Mouse (Mus musculus): ENCODE data around the gene Prickle1. TPM values are rescaled to one million over a fixed set of nuclear protein-coding genes. Genes with fewer than 3 reads are reported as not detected.

The Prickle1 gene
- polyA plus RNA-seq, 1 experiment from 2014 or later = 18.1 TPM

DNA sequence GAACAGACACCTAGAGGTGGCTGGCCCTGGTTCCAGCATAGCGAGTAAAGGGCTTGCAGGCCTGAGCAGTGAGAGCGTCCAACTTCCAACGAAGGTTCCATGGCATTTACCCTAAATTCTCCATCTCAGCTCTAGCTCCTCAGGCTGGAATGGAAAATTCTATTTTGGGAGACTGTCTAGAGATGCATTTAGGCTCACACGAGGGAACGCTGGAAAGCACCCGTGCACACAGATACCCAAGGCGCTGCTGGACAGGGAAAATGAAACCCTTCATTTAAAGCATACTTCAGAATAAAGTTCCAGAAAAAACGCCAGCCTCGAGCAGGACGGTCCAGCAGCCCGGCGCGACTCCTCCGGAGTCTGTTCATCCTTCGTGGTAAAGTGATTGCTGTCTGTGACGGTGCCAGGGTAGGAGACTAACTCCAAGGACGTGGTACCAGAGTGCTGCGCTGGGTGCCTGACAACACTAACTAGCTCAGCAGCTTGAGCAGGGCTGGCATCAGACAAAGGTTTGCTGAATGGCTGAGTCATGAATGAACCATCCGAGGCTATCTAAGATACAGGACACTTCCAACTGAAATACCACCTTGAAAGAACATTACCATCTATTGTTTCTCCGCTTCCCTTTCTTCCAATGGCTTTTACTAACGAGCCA lies 57.0 kb downstream of the Prickle1 start:
- ATAC-seq = no peak
- H3K36me3 ChIP-seq (ENCODE audit: control insufficient read depth, insufficient read depth, low read length) = no peaks in the 10 kb centered on the region
- 86% methylated on average over 21 of the region's 21 CpGs for WGBS
- H3K9ac ChIP-seq (ENCODE audit: low read depth, low read length) = no peak overlapping the region
- no peaks in the 10 kb centered on the region for H3K9me3 ChIP-seq (ENCODE audit: control insufficient read depth, low read length)
- H3K27me3 ChIP-seq (replicated peaks; ENCODE audit: control insufficient read depth, insufficient read depth, low read length) = no peaks in the 10 kb centered on the region
- no peak overlapping the region for H3K27ac ChIP-seq (ENCODE audit: low read length)
- peaks cover 11% of the 10 kb centered on the region for H3K4me1 ChIP-seq (ENCODE audit: control insufficient read depth, insufficient read depth, low read length)
- H3K4me2 ChIP-seq (ENCODE audit: low read depth, low read length) = no peak overlapping the region
- H3K4me3 ChIP-seq (ENCODE audit: low read length) = no peak overlapping the region

DNA sequence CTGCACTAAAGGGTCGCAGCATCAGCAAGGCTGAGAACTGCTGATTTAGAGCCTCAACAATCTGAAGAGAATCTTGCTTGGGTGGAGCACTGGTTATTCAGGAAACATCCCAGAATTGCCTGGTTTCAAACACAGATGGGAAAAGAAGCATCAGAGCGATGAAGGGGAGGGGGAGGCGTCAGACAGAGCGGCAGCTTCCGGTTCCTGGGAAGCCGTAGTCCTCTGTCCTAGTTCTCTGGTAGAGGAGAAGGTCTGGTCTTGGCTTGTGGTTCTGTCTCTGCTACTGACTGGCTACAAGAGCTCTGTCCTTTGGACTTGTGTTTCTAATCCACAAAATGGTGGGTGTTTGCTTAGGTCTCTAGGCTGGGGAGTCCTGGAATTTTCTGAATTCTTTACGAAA lies 57.9 kb downstream of the Prickle1 start:
- Histone ChIP-seq H3K9me3 (ENCODE audit: control insufficient read depth, low read length) (no peaks in the 10 kb centered on the region), H3K27me3 (replicated peaks; ENCODE audit: control insufficient read depth, insufficient read depth, low read length) (no peaks in the 10 kb centered on the region), H3K4me2 (ENCODE audit: low read depth, low read length) (no peak overlapping the region), H3K4me1 (ENCODE audit: control insufficient read depth, insufficient read depth, low read length) (peaks cover 11% of the 10 kb centered on the region), H3K27ac (ENCODE audit: low read length) (no peak overlapping the region), H3K4me3 (ENCODE audit: low read length) (no peak overlapping the region), H3K36me3 (ENCODE audit: control insufficient read depth, insufficient read depth, low read length) (no peaks in the 10 kb centered on the region), H3K9ac (ENCODE audit: low read depth, low read length) (no peak overlapping the region)
- WGBS = 74% methylated on average over 7 of the region's 7 CpGs
- no peak for ATAC-seq

DNA sequence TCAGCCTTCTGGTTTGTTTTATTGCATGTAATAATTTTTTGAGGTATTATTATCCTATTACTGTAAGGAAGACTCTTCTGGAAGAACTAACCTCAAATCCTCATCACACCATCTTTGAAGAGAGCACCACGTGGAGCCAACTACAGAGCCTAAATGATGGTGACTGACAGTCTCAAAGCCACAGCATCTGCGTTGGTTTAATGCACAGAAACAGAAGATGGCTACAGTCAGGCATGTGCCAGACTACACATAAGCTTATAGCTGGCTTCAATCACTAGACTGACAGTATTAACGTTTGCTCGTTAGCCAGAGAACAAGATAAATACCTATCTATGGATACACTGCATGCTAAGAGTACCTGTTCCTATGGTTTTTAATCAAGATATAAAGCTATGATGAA lies 59.5 kb downstream of the Prickle1 start:
- no peak overlapping the region for H3K4me2 ChIP-seq (ENCODE audit: low read depth, low read length)
- no peak overlapping the region for H3K27ac ChIP-seq (ENCODE audit: low read length)
- H3K9ac ChIP-seq (ENCODE audit: low read depth, low read length) = no peak overlapping the region
- 68% methylated on average over 4 of the region's 4 CpGs for WGBS
- H3K4me1 ChIP-seq (ENCODE audit: control insufficient read depth, insufficient read depth, low read length) = peaks cover 16% of the 10 kb centered on the region
- H3K4me3 ChIP-seq (ENCODE audit: low read length) = no peak overlapping the region
- H3K9me3 ChIP-seq (ENCODE audit: control insufficient read depth, low read length) = no peaks in the 10 kb centered on the region
- no peak for ATAC-seq
- H3K27me3 ChIP-seq (replicated peaks; ENCODE audit: control insufficient read depth, insufficient read depth, low read length) = no peaks in the 10 kb centered on the region
- no peaks in the 10 kb centered on the region for H3K36me3 ChIP-seq (ENCODE audit: control insufficient read depth, insufficient read depth, low read length)

DNA sequence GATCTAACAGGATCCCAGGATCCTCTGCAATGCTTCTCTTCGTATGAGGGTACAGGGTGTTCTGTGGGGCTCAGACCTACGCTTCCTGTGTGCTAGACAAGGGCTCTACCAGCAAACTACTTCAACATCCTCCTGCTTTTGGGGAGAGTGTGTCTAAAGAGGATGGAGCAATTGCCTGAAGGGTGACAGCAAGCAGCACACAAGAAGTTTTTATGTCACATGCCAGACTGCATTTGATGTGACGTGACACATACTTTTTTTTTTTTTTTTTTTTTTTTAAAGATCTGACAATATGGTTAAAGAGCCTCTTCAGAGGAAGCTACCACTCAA lies 65.0 kb downstream of the Prickle1 start:
- Histone ChIP-seq H3K4me3 (ENCODE audit: low read length) (no peak overlapping the region), H3K9me3 (ENCODE audit: control insufficient read depth, low read length) (no peaks in the 10 kb centered on the region), H3K4me1 (ENCODE audit: control insufficient read depth, insufficient read depth, low read length) (peaks cover 19% of the 10 kb centered on the region), H3K9ac (ENCODE audit: low read depth, low read length) (no peak overlapping the region), H3K36me3 (ENCODE audit: control insufficient read depth, insufficient read depth, low read length) (no peaks in the 10 kb centered on the region), H3K4me2 (ENCODE audit: low read depth, low read length) (no peak overlapping the region), H3K27me3 (replicated peaks; ENCODE audit: control insufficient read depth, insufficient read depth, low read length) (no peaks in the 10 kb centered on the region), H3K27ac (ENCODE audit: low read length) (peak overlapping the region; percentile 59)
- 55% methylated on average over 3 of the region's 3 CpGs for WGBS
- no peak for ATAC-seq

DNA sequence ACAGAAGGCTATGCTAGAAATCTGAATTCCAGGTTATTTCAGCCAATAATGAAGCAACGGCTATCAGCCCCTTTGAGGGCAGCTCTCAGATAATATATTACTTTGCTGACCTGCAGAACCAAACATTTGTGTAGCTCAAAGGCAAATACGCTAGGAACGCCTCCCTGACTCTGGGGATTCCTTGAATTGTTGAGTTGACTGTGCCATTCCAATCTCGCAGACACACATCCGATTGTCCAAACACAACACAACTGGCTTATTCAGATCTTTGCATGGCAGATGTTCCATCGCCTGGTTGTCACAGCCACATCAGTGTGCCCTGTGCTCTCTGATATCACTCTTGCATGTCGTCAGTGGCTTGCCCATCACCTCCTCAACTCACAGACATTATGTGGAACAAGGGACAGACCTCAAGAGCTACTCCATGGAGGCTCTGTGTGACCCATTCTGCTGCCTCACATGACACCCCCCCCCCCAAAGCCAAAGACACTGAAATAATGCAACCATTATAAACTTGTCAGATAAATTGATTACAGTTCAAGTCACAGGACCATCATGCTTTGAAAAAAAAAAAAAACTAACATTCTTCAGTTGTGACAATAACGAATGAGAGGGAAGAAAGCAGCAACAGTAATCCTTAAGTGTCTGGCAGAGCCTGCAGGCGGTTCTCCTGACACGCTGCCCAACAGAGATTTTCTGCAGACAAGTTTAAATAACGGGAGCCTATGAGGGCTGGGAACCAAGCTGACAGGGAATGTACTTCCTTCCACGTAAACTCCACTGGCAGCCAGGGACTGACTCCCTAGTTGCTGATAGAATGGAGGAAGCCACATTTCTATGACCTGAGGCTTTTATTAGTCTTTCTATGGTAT lies 65.6 kb downstream of the Prickle1 start:
- Histone ChIP-seq H3K9me3 (ENCODE audit: control insufficient read depth, low read length) (no peaks in the 10 kb centered on the region), H3K4me1 (ENCODE audit: control insufficient read depth, insufficient read depth, low read length) (peaks cover 19% of the 10 kb centered on the region), H3K4me3 (ENCODE audit: low read length) (no peak overlapping the region), H3K4me2 (ENCODE audit: low read depth, low read length) (no peak overlapping the region), H3K9ac (ENCODE audit: low read depth, low read length) (no peak overlapping the region), H3K27ac (ENCODE audit: low read length) (peak overlapping the region; percentile 59), H3K36me3 (ENCODE audit: control insufficient read depth, insufficient read depth, low read length) (no peaks in the 10 kb centered on the region), H3K27me3 (replicated peaks; ENCODE audit: control insufficient read depth, insufficient read depth, low read length) (no peaks in the 10 kb centered on the region)
- 24% methylated on average over 12 of the region's 12 CpGs for WGBS
- ATAC-seq = no peak

DNA sequence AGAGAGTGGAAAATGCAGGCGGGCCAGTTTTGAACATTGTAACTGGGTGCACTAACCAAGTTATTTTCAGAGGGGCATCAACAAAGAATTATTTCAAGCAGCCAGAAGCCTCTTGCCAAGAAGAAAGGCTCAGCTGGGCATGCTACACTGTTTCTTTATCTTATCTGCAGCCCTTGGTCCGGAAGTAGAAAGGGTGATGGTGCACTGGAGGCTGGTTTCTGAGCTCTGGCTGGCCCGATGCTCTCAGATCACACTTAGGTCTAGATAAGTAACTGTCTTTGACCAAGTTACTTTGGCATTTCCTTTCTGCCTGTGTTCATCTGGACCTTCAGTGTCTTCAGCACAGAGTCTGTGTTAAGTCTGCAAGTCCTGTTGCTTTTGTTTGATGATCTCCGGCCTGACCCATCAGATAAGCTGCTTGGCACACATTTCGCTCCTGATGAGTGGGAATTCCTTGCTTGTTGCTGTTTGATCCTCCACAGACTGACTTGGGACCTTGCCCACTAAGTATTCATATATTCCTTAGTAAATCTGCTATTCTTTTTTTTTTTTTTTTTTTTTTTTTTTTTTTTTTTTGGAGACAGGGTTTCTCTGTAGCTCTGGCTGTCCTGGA lies 70.3 kb downstream of the Prickle1 start:
- 64% methylated on average over 5 of the region's 5 CpGs for WGBS
- no peak overlapping the region for H3K4me2 ChIP-seq (ENCODE audit: low read depth, low read length)
- no peaks in the 10 kb centered on the region for H3K27me3 ChIP-seq (replicated peaks; ENCODE audit: control insufficient read depth, insufficient read depth, low read length)
- H3K36me3 ChIP-seq (ENCODE audit: control insufficient read depth, insufficient read depth, low read length) = no peaks in the 10 kb centered on the region
- no peak overlapping the region for H3K4me3 ChIP-seq (ENCODE audit: low read length)
- no peaks in the 10 kb centered on the region for H3K9me3 ChIP-seq (ENCODE audit: control insufficient read depth, low read length)
- H3K9ac ChIP-seq (ENCODE audit: low read depth, low read length) = no peak overlapping the region
- ATAC-seq = no peak
- no peak overlapping the region for H3K27ac ChIP-seq (ENCODE audit: low read length)
- peaks cover 13% of the 10 kb centered on the region for H3K4me1 ChIP-seq (ENCODE audit: control insufficient read depth, insufficient read depth, low read length)

DNA sequence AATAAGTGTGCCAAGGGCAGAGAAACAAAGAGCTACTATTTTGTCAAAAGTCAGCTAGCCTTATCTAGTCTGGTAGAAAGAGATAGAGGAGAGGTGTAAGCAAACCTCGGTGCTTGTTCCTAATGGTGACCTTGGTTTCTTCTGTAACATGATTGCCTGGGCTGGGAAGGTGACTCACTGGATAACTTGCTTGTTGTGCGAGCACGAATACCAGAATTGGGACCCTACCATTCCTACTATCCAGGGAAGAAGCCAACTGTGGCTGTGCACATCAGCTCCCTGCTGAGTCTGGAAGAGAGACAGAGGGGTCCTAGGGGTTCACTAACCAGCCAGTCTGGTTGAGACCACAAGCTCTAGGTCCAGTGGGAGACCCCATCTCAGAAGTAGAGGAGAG lies 73.9 kb downstream of the Prickle1 start:
- H3K27ac ChIP-seq (ENCODE audit: low read length) = no peak overlapping the region
- H3K9me3 ChIP-seq (ENCODE audit: control insufficient read depth, low read length) = no peaks in the 10 kb centered on the region
- no peak overlapping the region for H3K4me2 ChIP-seq (ENCODE audit: low read depth, low read length)
- H3K4me3 ChIP-seq (ENCODE audit: low read length) = no peak overlapping the region
- H3K36me3 ChIP-seq (ENCODE audit: control insufficient read depth, insufficient read depth, low read length) = no peaks in the 10 kb centered on the region
- H3K4me1 ChIP-seq (ENCODE audit: control insufficient read depth, insufficient read depth, low read length) = peaks cover 20% of the 10 kb centered on the region
- no peak for ATAC-seq
- no peaks in the 10 kb centered on the region for H3K27me3 ChIP-seq (replicated peaks; ENCODE audit: control insufficient read depth, insufficient read depth, low read length)
- no peak overlapping the region for H3K9ac ChIP-seq (ENCODE audit: low read depth, low read length)
- 40% methylated on average over 3 of the region's 3 CpGs for WGBS

DNA sequence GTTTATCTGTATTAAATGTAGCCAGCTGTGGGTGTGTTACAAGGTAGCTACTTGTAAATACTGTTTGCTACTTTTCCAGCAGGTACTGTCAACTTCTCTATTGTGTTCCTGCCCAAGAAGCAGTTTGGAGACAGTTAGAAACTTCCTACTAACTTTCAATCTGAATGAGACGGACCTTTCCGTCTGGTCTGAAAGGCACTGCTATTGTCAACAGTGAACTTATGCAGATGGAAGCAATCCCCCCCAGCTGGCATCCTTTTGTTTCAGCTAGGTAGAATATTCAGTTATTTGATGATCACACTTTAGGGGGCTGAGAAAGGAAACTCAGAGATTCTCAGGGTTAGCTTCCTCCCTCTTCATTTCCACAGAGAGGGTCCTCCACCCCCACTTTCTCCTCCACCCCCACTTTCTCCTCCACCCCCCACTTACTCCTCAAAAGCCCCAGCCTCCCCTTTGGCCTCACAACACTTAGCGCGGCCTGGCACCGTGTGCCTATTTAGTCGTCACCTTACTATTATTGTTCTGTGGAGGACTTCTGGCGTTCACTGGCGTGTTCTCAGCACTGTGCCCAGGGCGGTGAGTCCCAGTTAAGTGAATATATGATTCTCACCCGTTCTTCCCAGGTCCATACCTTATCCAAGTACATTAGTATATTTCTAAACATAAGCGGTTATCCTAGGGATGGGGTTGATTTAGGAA lies 74.5 kb downstream of the Prickle1 start:
- Histone ChIP-seq H3K4me1 (ENCODE audit: control insufficient read depth, insufficient read depth, low read length) (peaks cover 20% of the 10 kb centered on the region), H3K4me3 (ENCODE audit: low read length) (no peak overlapping the region), H3K9me3 (ENCODE audit: control insufficient read depth, low read length) (no peaks in the 10 kb centered on the region), H3K9ac (ENCODE audit: low read depth, low read length) (no peak overlapping the region), H3K4me2 (ENCODE audit: low read depth, low read length) (no peak overlapping the region), H3K27ac (ENCODE audit: low read length) (no peak overlapping the region), H3K27me3 (replicated peaks; ENCODE audit: control insufficient read depth, insufficient read depth, low read length) (no peaks in the 10 kb centered on the region), H3K36me3 (ENCODE audit: control insufficient read depth, insufficient read depth, low read length) (no peaks in the 10 kb centered on the region)
- no peak for ATAC-seq
- WGBS = 67% methylated on average over 11 of the region's 11 CpGs

Measured in intestine, embryonic 16.5 days (tissue).